Comparison of ENCODE assay signal across 20 mouse cellular contexts in genomic region chr5:131956090-131956489, GRCm38 (mm10).
DNase-seq lines count a peak whose midpoint lies in the region; ATAC-seq and TF ChIP-seq lines count a peak whose summit lies in the region.
"Had no signal": no experiment of that assay in that cellular context is flagged by ENCODE, and none has a peak within 500 bp of the region (broad histone marks: within the 10 kb centered on the region; RNA-seq: fewer than 3 reads in every experiment).

No protein-coding gene starts in this region.

- H3K27ac ChIP-seq in layer of hippocampus, adult 2 months, result peak overlapping the region; percentile 79
- 0 out of 2 replicates have a peak overlapping the region, but pooled peaks have one; percentile 29 for H3K27ac ChIP-seq in limb, embryonic 12.5 days
- H3K27ac ChIP-seq in heart, embryonic 11.5 days (ENCODE audit: low read depth, low read length), result no peak overlapping the region
- H3K27ac ChIP-seq: embryonic facial prominence, embryonic 13.5 days; gastrocnemius, adult 2 months; heart, embryonic 13.5 days; limb, embryonic 13.5 days; lung, embryonic 15.5 days; neural tube, embryonic 13.5 days had no signal

- H3K4me3 ChIP-seq in layer of hippocampus, adult 2 months, result no peak overlapping the region
- H3K4me3 ChIP-seq in limb, embryonic 12.5 days (replicated peaks), result no peak overlapping the region
- H3K4me3 ChIP-seq in heart, embryonic 11.5 days (ENCODE audit: low read depth, low read length), result no peak overlapping the region
- H3K4me3 ChIP-seq: embryonic facial prominence, embryonic 13.5 days; gastrocnemius, adult 2 months; heart, embryonic 13.5 days; limb, embryonic 13.5 days; lung, embryonic 15.5 days; neural tube, embryonic 13.5 days had no signal

- H3K27me3 ChIP-seq in limb, embryonic 12.5 days, result no peaks in the 10 kb centered on the region
- no peaks in the 10 kb centered on the region for H3K27me3 ChIP-seq in heart, embryonic 11.5 days (ENCODE audit: control insufficient read depth, insufficient read depth, low read length)
- H3K27me3 ChIP-seq: embryonic facial prominence, embryonic 13.5 days; heart, embryonic 13.5 days; limb, embryonic 13.5 days; lung, embryonic 15.5 days; neural tube, embryonic 13.5 days had no signal

- H3K9me3 ChIP-seq in limb, embryonic 12.5 days, result 0 out of 2 replicates have a peak, but pooled peaks cover 2% of the 10 kb centered on the region
- H3K9me3 ChIP-seq in heart, embryonic 11.5 days (replicated peaks; ENCODE audit: control insufficient read depth, low read length), result no peaks in the 10 kb centered on the region
- H3K9me3 ChIP-seq: heart, embryonic 13.5 days; limb, embryonic 13.5 days; lung, embryonic 15.5 days; neural tube, embryonic 13.5 days had no signal

- no peak for TF ChIP-seq CTCF in layer of hippocampus, adult 2 months (conservative IDR thresholded peaks at IDR 0.05)

- whole genome bisulfite sequencing in limb, embryonic 12.5 days, result 20% methylated on average over 7 of the region's 7 CpGs
- 23% methylated on average over 7 of the region's 7 CpGs for WGBS in heart, embryonic 11.5 days (ENCODE audit: insufficient replicate concordance)

- H3K9ac ChIP-seq in limb, embryonic 12.5 days (replicated peaks), result no peak overlapping the region
- H3K9ac ChIP-seq in heart, embryonic 11.5 days (ENCODE audit: low read depth, low read length), result no peak overlapping the region
- H3K9ac ChIP-seq: embryonic facial prominence, embryonic 13.5 days; heart, embryonic 13.5 days; limb, embryonic 13.5 days; lung, embryonic 15.5 days; neural tube, embryonic 13.5 days had no signal

- H3K36me3 ChIP-seq in limb, embryonic 12.5 days, result no peaks in the 10 kb centered on the region
- no peaks in the 10 kb centered on the region for H3K36me3 ChIP-seq in heart, embryonic 11.5 days (ENCODE audit: control insufficient read depth, insufficient read depth, low read length)
- H3K36me3 ChIP-seq: embryonic facial prominence, embryonic 13.5 days; heart, embryonic 13.5 days; lung, embryonic 15.5 days; neural tube, embryonic 13.5 days had no signal

- ATAC-seq in common myeloid progenitor, adult 5-6 weeks (replicated peaks; ENCODE audit: low read depth, poor library complexity, severe bottlenecking), result peak; percentile 84
- ATAC-seq in limb, embryonic 12.5 days (ENCODE audit: insufficient number of reproducible peaks, insufficient read depth, low FRiP score, low TSS enrichment, low read depth), result no peak
- ATAC-seq in heart, embryonic 11.5 days (replicated peaks; ENCODE audit: insufficient number of reproducible peaks, low FRiP score, low TSS enrichment), result no peak
- ATAC-seq: activated CD4-positive, CD25-positive, alpha-beta regulatory T cell, adult 4 months; hindbrain, embryonic 16.5 days; intestine, postnatal 0 days; Patski had no signal

- H3K4me1 ChIP-seq in limb, embryonic 12.5 days (replicated peaks), result peaks cover 21% of the 10 kb centered on the region
- peaks cover 5% of the 10 kb centered on the region; the same call in 1 of the 2 replicates for H3K4me1 ChIP-seq in heart, embryonic 11.5 days (ENCODE audit: control insufficient read depth, insufficient read depth, low read length)
- H3K4me1 ChIP-seq: lung, embryonic 15.5 days had no signal

- H3K4me2 ChIP-seq in limb, embryonic 12.5 days, result no peak overlapping the region
- H3K4me2 ChIP-seq in heart, embryonic 11.5 days, result no peak overlapping the region
- H3K4me2 ChIP-seq: embryonic facial prominence, embryonic 13.5 days; heart, embryonic 13.5 days; limb, embryonic 13.5 days; lung, embryonic 15.5 days; neural tube, embryonic 13.5 days had no signal

- DNase-seq in layer of hippocampus, adult 2 months (ENCODE audit: low spot score in 2 of 2), result no peak
- DNase-seq in layer of hippocampus, adult 11-12 months (ENCODE audit: low spot score), result no peak
- peak; percentile 64 for DNase-seq in retina, postnatal 1 day
- DNase-seq in lung, postnatal 4 days, result no peak
- DNase-seq: adrenal gland, postnatal 14 days; cerebellum, postnatal 10 days; gastrocnemius, adult 2 months; heart, postnatal 36 days had no signal
